ENCODE assay signal across 22 mouse cellular contexts in genomic region chr9:111107863-111108262, GRCm38 (mm10). TPM values are rescaled to one million over a fixed set of nuclear protein-coding genes. Genes with fewer than 3 reads are reported as not detected.
DNase-seq lines count a peak whose midpoint lies in the region; ATAC-seq and TF ChIP-seq lines count a peak whose summit lies in the region.
"Had no signal": no experiment of that assay in that cellular context is flagged by ENCODE, and none has a peak within 500 bp of the region (broad histone marks: within the 10 kb centered on the region; RNA-seq: fewer than 3 reads in every experiment).

No protein-coding gene starts in this region.

- no peak for TF ChIP-seq POLR2A in MEL (IDR thresholded peaks at IDR 0.05; ENCODE audit: control insufficient read depth in 1 of 2, insufficient read depth in 1 of 2, low read depth in 1 of 2, low read length in 2 of 2, poor library complexity in 1 of 2)

- H3K36me3 ChIP-seq in intestine, embryonic 15.5 days, result no peaks in the 10 kb centered on the region
- H3K36me3 ChIP-seq in intestine, postnatal 0 days (ENCODE audit: control insufficient read depth, insufficient read depth), result no peaks in the 10 kb centered on the region
- H3K36me3 ChIP-seq in MEL (ENCODE audit: control insufficient read depth in 1 of 2, insufficient read depth in 2 of 2, low read length in 2 of 2), result no peaks in the 10 kb centered on the region
- H3K36me3 ChIP-seq in intestine, embryonic 16.5 days (ENCODE audit: control insufficient read depth, insufficient read depth, low read length), result no peaks in the 10 kb centered on the region
- H3K36me3 ChIP-seq in midbrain, embryonic 16.5 days (ENCODE audit: control insufficient read depth, insufficient read depth, low read length), result no peaks in the 10 kb centered on the region
- no peaks in the 10 kb centered on the region for H3K36me3 ChIP-seq in forebrain, embryonic 10.5 days (replicated peaks)
- H3K36me3 ChIP-seq: G1E had no signal

- TF ChIP-seq EP300 in MEL (IDR thresholded peaks at IDR 0.05; ENCODE audit: low read depth in 1 of 2, low read length in 2 of 2), result no peak

- H3K9me3 ChIP-seq in intestine, embryonic 15.5 days, result no peaks in the 10 kb centered on the region
- no peaks in the 10 kb centered on the region for H3K9me3 ChIP-seq in intestine, postnatal 0 days (ENCODE audit: control insufficient read depth)
- H3K9me3 ChIP-seq in MEL (replicated peaks; ENCODE audit: insufficient read depth, low read length), result no peaks in the 10 kb centered on the region
- no peaks in the 10 kb centered on the region for H3K9me3 ChIP-seq in intestine, embryonic 16.5 days (ENCODE audit: control insufficient read depth, low read length)
- H3K9me3 ChIP-seq in midbrain, embryonic 16.5 days (replicated peaks; ENCODE audit: control insufficient read depth, low read length, poor library complexity, severe bottlenecking), result no peaks in the 10 kb centered on the region
- H3K9me3 ChIP-seq in forebrain, embryonic 10.5 days, result no peaks in the 10 kb centered on the region
- H3K9me3 ChIP-seq: G1E had no signal

- no peak overlapping the region for H3K4me3 ChIP-seq in intestine, embryonic 15.5 days (replicated peaks)
- H3K4me3 ChIP-seq in intestine, postnatal 0 days (ENCODE audit: low read depth, low read length), result no peak overlapping the region
- no peak overlapping the region for H3K4me3 ChIP-seq in MEL (ENCODE audit: control insufficient read depth in 1 of 2, insufficient read depth in 1 of 2, low read depth in 2 of 2, low read length in 2 of 2)
- H3K4me3 ChIP-seq in intestine, embryonic 16.5 days (ENCODE audit: low read length), result no peak overlapping the region
- no peak overlapping the region for H3K4me3 ChIP-seq in midbrain, embryonic 16.5 days (ENCODE audit: low read depth, low read length)
- H3K4me3 ChIP-seq in forebrain, embryonic 10.5 days, result no peak overlapping the region

- H3K4me1 ChIP-seq in intestine, embryonic 15.5 days (replicated peaks), result 0 out of 2 replicates have a peak, but pooled peaks cover 4% of the 10 kb centered on the region
- no peaks in the 10 kb centered on the region for H3K4me1 ChIP-seq in intestine, postnatal 0 days (replicated peaks; ENCODE audit: control insufficient read depth, insufficient read depth, low read length)
- H3K4me1 ChIP-seq in MEL (ENCODE audit: control insufficient read depth in 1 of 2, insufficient read depth in 2 of 2, low read length in 2 of 2), result no peaks in the 10 kb centered on the region
- H3K4me1 ChIP-seq in intestine, embryonic 16.5 days (ENCODE audit: control insufficient read depth, insufficient read depth, low read length), result peaks cover 4% of the 10 kb centered on the region; the same call in 1 of the 2 replicates
- H3K4me1 ChIP-seq in midbrain, embryonic 16.5 days (ENCODE audit: control insufficient read depth, insufficient read depth, low read length), result no peaks in the 10 kb centered on the region
- H3K4me1 ChIP-seq in forebrain, embryonic 10.5 days, result no peaks in the 10 kb centered on the region

- WGBS in intestine, embryonic 15.5 days, result 41% methylated on average over 3 of the region's 3 CpGs
- 22% methylated on average over 3 of the region's 3 CpGs for WGBS in intestine, postnatal 0 days
- 41% methylated on average over 3 of the region's 3 CpGs for WGBS in intestine, embryonic 16.5 days
- WGBS in midbrain, embryonic 16.5 days, result 79% methylated on average over 3 of the region's 3 CpGs
- WGBS in forebrain, embryonic 10.5 days, result 86% methylated on average over 3 of the region's 3 CpGs

- peak; percentile 28 for DNase-seq in MEL (ENCODE audit: low read depth, low spot score)
- no peak for DNase-seq in forebrain, embryonic 10.5 days (ENCODE audit: extremely low spot score, low spot score)
- DNase-seq: adrenal gland, adult 2 months; adrenal gland, adult 8-10 months; adrenal gland, postnatal 10 days; adrenal gland, postnatal 14 days; adrenal gland, postnatal 25 days; adrenal gland, postnatal 36 days; B cell, adult 2 months; cerebellum, adult 11 months; cerebellum, adult 11-12 months; cerebellum, adult 18-20 months; cerebellum, adult 2 months had no signal

- no peak overlapping the region for H3K27ac ChIP-seq in intestine, embryonic 15.5 days
- no peak overlapping the region for H3K27ac ChIP-seq in intestine, postnatal 0 days (ENCODE audit: low read depth, low read length)
- H3K27ac ChIP-seq in MEL (ENCODE audit: control insufficient read depth, low read depth, low read length), result no peak overlapping the region
- no peak overlapping the region for H3K27ac ChIP-seq in intestine, embryonic 16.5 days (ENCODE audit: low read length)
- no peak overlapping the region for H3K27ac ChIP-seq in midbrain, embryonic 16.5 days (ENCODE audit: low read length)
- H3K27ac ChIP-seq in forebrain, embryonic 10.5 days, result no peak overlapping the region

- no peak for TF ChIP-seq CTCF in intestine, postnatal 0 days (IDR thresholded peaks at IDR 0.05; ENCODE audit: low read depth)
- no peak; a peak in 1 of 6 replicates for TF ChIP-seq CTCF in MEL (IDR thresholded peaks at IDR 0.05 in 2 of 3, conservative IDR thresholded peaks at IDR 0.05 in 1 of 3; ENCODE audit: control insufficient read depth in 1 of 3, insufficient read depth in 1 of 3, low read depth in 2 of 3, low read length in 3 of 3, poor library complexity in 1 of 3, severe bottlenecking in 1 of 3)

- no peaks in the 10 kb centered on the region for H3K27me3 ChIP-seq in intestine, embryonic 15.5 days (replicated peaks)
- no peaks in the 10 kb centered on the region for H3K27me3 ChIP-seq in intestine, postnatal 0 days (replicated peaks; ENCODE audit: control insufficient read depth, insufficient read depth, low read length)
- no peaks in the 10 kb centered on the region; a peak in 2 of 4 replicates for H3K27me3 ChIP-seq in MEL (ENCODE audit: control insufficient read depth in 1 of 2, insufficient read depth in 2 of 2, low read length in 2 of 2)
- no peaks in the 10 kb centered on the region for H3K27me3 ChIP-seq in intestine, embryonic 16.5 days (replicated peaks; ENCODE audit: control insufficient read depth, insufficient read depth, low read length)
- no peaks in the 10 kb centered on the region for H3K27me3 ChIP-seq in midbrain, embryonic 16.5 days (ENCODE audit: control insufficient read depth, insufficient read depth, low read depth, low read length)
- no peaks in the 10 kb centered on the region for H3K27me3 ChIP-seq in forebrain, embryonic 10.5 days (ENCODE audit: poor library complexity, severe bottlenecking)
- H3K27me3 ChIP-seq: Patski had no signal

- no peaks in the 10 kb centered on the region for H3K79me2 ChIP-seq in MEL (ENCODE audit: control insufficient read depth, insufficient read depth, low read length, poor library complexity)

- H3K4me2 ChIP-seq in intestine, embryonic 15.5 days (replicated peaks), result no peak overlapping the region
- H3K4me2 ChIP-seq in intestine, postnatal 0 days (replicated peaks; ENCODE audit: low read depth), result no peak overlapping the region
- no peak overlapping the region for H3K4me2 ChIP-seq in intestine, embryonic 16.5 days (ENCODE audit: low read depth, low read length)
- no peak overlapping the region for H3K4me2 ChIP-seq in midbrain, embryonic 16.5 days (ENCODE audit: low read length)

- H3K9ac ChIP-seq in intestine, embryonic 15.5 days, result no peak overlapping the region
- no peak overlapping the region for H3K9ac ChIP-seq in intestine, postnatal 0 days (ENCODE audit: low read depth, low read length)
- H3K9ac ChIP-seq in MEL (ENCODE audit: control insufficient read depth, low read depth, low read length, poor library complexity, severe bottlenecking), result no peak overlapping the region
- no peak overlapping the region for H3K9ac ChIP-seq in intestine, embryonic 16.5 days (ENCODE audit: low read depth, low read length)
- no peak overlapping the region for H3K9ac ChIP-seq in midbrain, embryonic 16.5 days (ENCODE audit: low read depth, low read length)

- TF ChIP-seq RAD21 in MEL (IDR thresholded peaks at IDR 0.05; ENCODE audit: low read depth, low read length), result no peak

- peak; percentile 58; the same call in 1 of the 2 replicates for ATAC-seq in intestine, embryonic 15.5 days
- ATAC-seq in intestine, postnatal 0 days, result no peak
- ATAC-seq in intestine, embryonic 16.5 days, result peak; percentile 69
- ATAC-seq in midbrain, embryonic 16.5 days, result no peak
- ATAC-seq: activated CD4-positive, CD25-positive, alpha-beta regulatory T cell, adult 4 months; CD4-positive, CD25-positive, alpha-beta regulatory T cell, adult 4 months; Patski had no signal

TF ChIP-seq in MEL, 35 proteins besides CTCF, POLR2A, EP300 and RAD21:
- TF ChIP-seq ZMIZ1 (IDR thresholded peaks at IDR 0.05; ENCODE audit: low read depth, low read length), result no peak
TF ChIP-seq in MEL: peak in this region for 0.

RNA-seq across cellular contexts. Expression of gene Lrrfip2, which starts 9.5 kb away (rescaled TPM):
- polyA plus RNA-seq in intestine, embryonic 15.5 days (2015; fragmentation: Nextera tagmentation; extraction: Ambion mirVana), result 41.4 and 41.6 TPM in 2 replicates
- polyA plus RNA-seq in intestine, postnatal 0 days (2015; fragmentation: Nextera tagmentation; extraction: Ambion mirVana), result 45.1 and 46.1 TPM in 2 replicates
- total RNA-seq in MEL (2012; rRNA removed), result 26.0 and 28.4 TPM in 2 replicates
- 10 to 100 TPM in 1 of 2 experiments, not detected in 1; 42.7 TPM for polyA plus RNA-seq in MEL (2012; ENCODE audit: insufficient read depth in 1 of 2, insufficient read length in 2 of 2, low read depth in 1 of 2, low replicate concordance in 2 of 2, missing spikeins in 1 of 2)
- polyA plus RNA-seq in intestine, embryonic 16.5 days (2015; fragmentation: Nextera tagmentation; extraction: Ambion mirVana), result 38.4 and 39.4 TPM in 2 replicates
- polyA plus RNA-seq in midbrain, embryonic 16.5 days (2015; fragmentation: Nextera tagmentation; extraction: Ambion mirVana), result 44.3 and 52.4 TPM in 2 replicates
- polyA plus RNA-seq in forebrain, embryonic 10.5 days (2016; fragmentation: Nextera tagmentation; extraction: Ambion mirVana), result 41.8 and 42.1 TPM in 2 replicates

RNA-seq across cellular contexts. Expression of gene Ccrl2, which starts 50.5 kb away (rescaled TPM):
- polyA plus RNA-seq in intestine, embryonic 15.5 days (2015; fragmentation: Nextera tagmentation; extraction: Ambion mirVana), result 1.8 and 2.6 TPM in 2 replicates
- 2.7 and 3.8 TPM in 2 replicates for polyA plus RNA-seq in intestine, postnatal 0 days (2015; fragmentation: Nextera tagmentation; extraction: Ambion mirVana)
- 0.19 and 0.23 TPM in 2 replicates for total RNA-seq in MEL (2012; rRNA removed)
- under 1 TPM in 1 of 2 experiments, not detected in 1; 0.75 TPM for polyA plus RNA-seq in MEL (2012; ENCODE audit: insufficient read depth in 1 of 2, insufficient read length in 2 of 2, low read depth in 1 of 2, low replicate concordance in 2 of 2, missing spikeins in 1 of 2)
- 1.9 and 2.5 TPM in 2 replicates for polyA plus RNA-seq in intestine, embryonic 16.5 days (2015; fragmentation: Nextera tagmentation; extraction: Ambion mirVana)
- 1.2 and 1.4 TPM in 2 replicates for polyA plus RNA-seq in midbrain, embryonic 16.5 days (2015; fragmentation: Nextera tagmentation; extraction: Ambion mirVana)
- 0.74 TPM in 2 replicates for polyA plus RNA-seq in forebrain, embryonic 10.5 days (2016; fragmentation: Nextera tagmentation; extraction: Ambion mirVana)
- polyA plus RNA-seq: C2C12 had no signal

Comparison
In these comparisons a context has a peak if more than half of its experiments do, and no peak if none do; other contexts are left out.
1. ATAC-seq: peak in intestine, embryonic 15.5 days (single experiment) and intestine, embryonic 16.5 days (single experiment); none in intestine, postnatal 0 days (single experiment) and midbrain, embryonic 16.5 days (single experiment).